Mouse (Mus musculus) stomach, postnatal 0 days (tissue): ENCODE data around the gene Plxnd1. TPM values are rescaled to one million over a fixed set of nuclear protein-coding genes. Genes with fewer than 3 reads are reported as not detected.

Experiments used
- ATAC-seq: fragments of 200-750 bp; cut with Nextera tagmentation; 2 replicates; pipeline ENCODE4 v1.8.0; 2017; ENCODE audit not compliant: low FRiP score, low TSS enrichment
- DNase-seq: peaks from one replicate; pipeline ENCODE4 v3.0.0-alpha.2; 2016; ENCODE audit warnings: low spot score
- H3K27ac ChIP-seq: fragments of 300-500 bp; sonication (generic); replicated peaks from 2 replicates; pipeline ENCODE4 v1.5.1; 2014; ENCODE audit warnings: mild to moderate bottlenecking, control low read depth
- H3K27me3 ChIP-seq: fragments of 300-500 bp; sonication (generic); 2 replicates; pipeline ENCODE4 v1.6.1; 2014; ENCODE audit warnings: low read length; ENCODE audit not compliant: control insufficient read depth, insufficient read depth
- H3K36me3 ChIP-seq: fragments of 300-500 bp; sonication (generic); 2 replicates; pipeline ENCODE4 v1.6.1; 2014; ENCODE audit warnings: low read length, mixed read lengths; ENCODE audit not compliant: control insufficient read depth, insufficient read depth
- H3K4me1 ChIP-seq: fragments of 300-500 bp; sonication (generic); replicated peaks from 2 replicates; pipeline ENCODE4 v1.6.1; 2014; ENCODE audit warnings: antibody characterized with exemption; ENCODE audit not compliant: control insufficient read depth, insufficient read depth
- H3K4me2 ChIP-seq: fragments of 300-500 bp; sonication (generic); replicated peaks from 2 replicates; pipeline ENCODE4 v1.6.1; 2014; ENCODE audit warnings: low read depth, mild to moderate bottlenecking, control low read depth, moderate library complexity
- H3K4me3 ChIP-seq: fragments of 300-500 bp; sonication (generic); 2 replicates; pipeline ENCODE4 v1.5.1; 2014; ENCODE audit warnings: low read depth, low read length, control low read depth
- H3K9ac ChIP-seq: fragments of 300-500 bp; sonication (generic); 2 replicates; pipeline ENCODE4 v1.6.1; 2014; ENCODE audit warnings: mild to moderate bottlenecking, low read length, control low read depth, mixed read lengths
- H3K9me3 ChIP-seq: fragments of 300-500 bp; sonication (generic); 2 replicates; pipeline ENCODE4 v1.6.1; 2016; ENCODE audit warnings: low read length; ENCODE audit not compliant: control insufficient read depth
- CTCF ChIP-seq: IDR thresholded peaks from 2 replicates; pipeline ENCODE4 v1.5.1; 2016; ENCODE audit warnings: antibody characterized with exemption, low read depth, mild to moderate bottlenecking, moderate library complexity
- EP300 ChIP-seq: optimal IDR thresholded peaks from 2 replicates; pipeline ENCODE3; 2016; ENCODE audit warnings: antibody characterized with exemption
- WGBS: fragments of 180-500 bp; shearing (Covaris S2); extraction: QIAGEN DNeasy Blood & Tissue Kit; methylation state at CpG from one replicate; pipeline ENCODE4 v1.1.7; 2014; 5-methylcytosine and 5-hydroxymethylcytosine counted together
- polyA plus RNA-seq: library from polyadenylated mRNA; unstranded; fragments of >200 nt; fragmentation: Nextera tagmentation; extraction: Ambion mirVana; gene quantifications from 2 replicates; pipeline ENCODE4 v1.2.1, GENCODE M21; 2015

Gene Plxnd1
- polyA plus RNA-seq, 1 experiment from 2014 or later, result 10.4 TPM

DNA sequence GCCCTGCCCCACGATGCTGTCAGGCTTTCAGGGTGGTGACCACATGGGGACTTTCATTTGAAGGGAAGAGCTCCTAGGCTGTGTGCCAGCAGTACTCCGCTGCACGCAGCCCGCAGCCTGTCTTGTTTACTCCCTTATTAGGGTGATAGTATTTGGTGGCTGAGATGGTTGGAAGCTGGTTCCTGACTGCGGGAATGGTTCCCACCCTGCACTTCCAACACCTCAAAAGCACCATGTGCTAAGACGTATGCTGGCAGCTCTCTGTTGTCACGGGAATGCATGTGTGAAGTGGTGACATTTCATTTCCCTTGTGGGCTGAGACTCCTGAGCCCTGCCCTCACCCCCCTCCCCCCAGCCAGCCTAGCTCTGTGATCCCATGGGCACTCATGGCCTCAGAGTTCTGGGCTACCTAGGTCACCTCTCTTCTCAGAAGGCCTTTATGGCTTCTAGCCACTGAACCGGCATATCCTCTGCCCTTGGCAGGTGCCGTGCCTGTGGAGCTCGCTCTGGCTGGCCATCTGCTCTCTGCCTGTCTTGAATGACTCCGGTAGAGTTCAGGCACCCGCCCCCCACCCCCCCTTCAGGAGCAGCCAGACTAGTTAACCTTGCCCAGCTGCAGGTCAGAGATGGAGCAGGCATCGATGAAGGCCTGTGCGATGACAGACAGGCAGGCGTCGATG is 37.7 kb downstream of the Plxnd1 start:
- no peak overlapping the region for H3K9ac ChIP-seq
- H3K27me3 ChIP-seq, result no peaks in the 10 kb centered on the region
- DNase-seq, result peak; percentile 42
- TF ChIP-seq EP300, result no peak
- no peak for TF ChIP-seq CTCF
- H3K4me1 ChIP-seq, result peaks cover 8% of the 10 kb centered on the region; the same call in 1 of the 2 replicates
- no peak overlapping the region for H3K4me2 ChIP-seq
- H3K9me3 ChIP-seq, result no peaks in the 10 kb centered on the region
- peak overlapping the region; percentile 82 for H3K27ac ChIP-seq
- peak; percentile 62; the same call in 1 of the 2 replicates for ATAC-seq
- 0 out of 2 replicates have a peak, but pooled peaks cover 3% of the 10 kb centered on the region for H3K36me3 ChIP-seq
- no peak overlapping the region for H3K4me3 ChIP-seq
- WGBS, result 37% methylated on average over 16 of the region's 16 CpGs

- no peak for ATAC-seq
- Histone ChIP-seq H3K4me3 (no peak overlapping the region), H3K4me2 (no peak overlapping the region), H3K27ac (peak overlapping the region; percentile 9; the same call in 1 of the 2 replicates), H3K27me3 (no peaks in the 10 kb centered on the region), H3K36me3 (0 out of 2 replicates have a peak, but pooled peaks cover 3% of the 10 kb centered on the region), H3K9me3 (no peaks in the 10 kb centered on the region), H3K4me1 (peaks cover 8% of the 10 kb centered on the region; the same call in 1 of the 2 replicates), H3K9ac (no peak overlapping the region)
- WGBS, result 53% methylated on average over 13 of the region's 13 CpGs
- TF ChIP-seq EP300 (no peak), CTCF (peak; percentile 54)
- DNase-seq, result no peak
These were observed 38.3 kb downstream of the Plxnd1 start for GRCm38 (mm10) chr6:115956418-115956921.

- Histone ChIP-seq H3K36me3 (0 out of 2 replicates have a peak, but pooled peaks cover 3% of the 10 kb centered on the region), H3K27ac (no peak overlapping the region), H3K9me3 (no peaks in the 10 kb centered on the region), H3K27me3 (no peaks in the 10 kb centered on the region), H3K4me2 (no peak overlapping the region), H3K4me1 (peaks cover 8% of the 10 kb centered on the region; the same call in 1 of the 2 replicates), H3K9ac (no peak overlapping the region), H3K4me3 (no peak overlapping the region)
- ATAC-seq (no peak), DNase-seq (no peak)
- TF ChIP-seq EP300 (no peak), CTCF (no peak)
- WGBS, result 77% methylated on average over 11 of the region's 11 CpGs
These were observed 39.1 kb downstream of the Plxnd1 start for GRCm38 (mm10) chr6:115955664-115956063.

GRCm38 (mm10) chr6:115955169-115955568 is 39.6 kb downstream of the Plxnd1 start:
- 0 out of 2 replicates have a peak, but pooled peaks cover under 1% of the 10 kb centered on the region for H3K36me3 ChIP-seq
- 84% methylated on average over 4 of the region's 4 CpGs for WGBS
- no peak overlapping the region for H3K9ac ChIP-seq
- H3K4me2 ChIP-seq, result no peak overlapping the region
- no peaks in the 10 kb centered on the region for H3K27me3 ChIP-seq
- no peak overlapping the region for H3K4me3 ChIP-seq
- DNase-seq (no peak), ATAC-seq (no peak)
- TF ChIP-seq CTCF, result no peak
- TF ChIP-seq EP300, result no peak
- peaks cover 8% of the 10 kb centered on the region; the same call in 1 of the 2 replicates for H3K4me1 ChIP-seq
- H3K27ac ChIP-seq, result no peak overlapping the region
- no peaks in the 10 kb centered on the region for H3K9me3 ChIP-seq

DNA sequence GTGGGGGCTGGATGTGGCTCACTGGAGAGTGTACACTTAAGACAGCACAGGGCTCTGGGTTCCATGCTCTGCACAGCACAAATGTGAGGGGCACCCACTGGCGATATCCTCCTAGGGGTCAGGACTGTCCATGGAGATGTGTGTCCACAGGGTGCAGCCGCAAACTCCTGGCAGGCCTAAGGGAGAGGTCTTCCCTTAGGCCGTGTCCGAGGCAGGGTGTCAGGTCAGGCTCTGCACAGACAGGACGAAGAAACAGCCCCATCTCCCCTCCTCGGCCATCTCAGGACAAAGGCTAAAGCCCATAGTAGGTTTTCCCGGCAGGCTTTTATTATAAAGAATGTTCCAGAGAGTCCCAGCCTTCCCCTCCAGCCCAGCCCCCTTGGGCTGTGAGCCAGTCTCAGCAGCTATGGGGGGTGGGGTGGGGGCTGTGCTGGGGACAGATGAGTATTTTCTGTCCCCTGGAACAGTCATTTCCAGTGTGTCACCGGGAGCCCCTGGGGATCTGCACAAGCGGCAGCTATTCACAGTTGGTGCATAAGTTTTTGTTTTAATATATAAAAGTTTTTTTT is 40.2 kb downstream of the Plxnd1 start:
- Histone ChIP-seq H3K27ac (no peak overlapping the region), H3K4me2 (no peak overlapping the region), H3K27me3 (no peaks in the 10 kb centered on the region), H3K9ac (no peak overlapping the region), H3K4me3 (no peak overlapping the region), H3K4me1 (peaks cover 7% of the 10 kb centered on the region; the same call in 1 of the 2 replicates), H3K9me3 (no peaks in the 10 kb centered on the region), H3K36me3 (no peaks in the 10 kb centered on the region)
- no peak for TF ChIP-seq CTCF
- ATAC-seq (no peak), DNase-seq (no peak)
- whole genome bisulfite sequencing, result 69% methylated on average over 9 of the region's 9 CpGs

- no peaks in the 10 kb centered on the region for H3K36me3 ChIP-seq
- H3K4me2 ChIP-seq, result no peak overlapping the region
- no peak overlapping the region for H3K9ac ChIP-seq
- H3K27me3 ChIP-seq, result no peaks in the 10 kb centered on the region
- peaks cover 4% of the 10 kb centered on the region; the same call in 1 of the 2 replicates for H3K4me1 ChIP-seq
- H3K27ac ChIP-seq, result no peak overlapping the region
- no peaks in the 10 kb centered on the region for H3K9me3 ChIP-seq
- WGBS, result 27% methylated on average over 6 of the region's 6 CpGs
- ATAC-seq (0 out of 2 replicates have a peak, but pooled peaks have one; percentile 22), DNase-seq (peak; percentile 57)
- TF ChIP-seq EP300 (no peak), CTCF (no peak)
- H3K4me3 ChIP-seq, result no peak overlapping the region
These were observed 48.4 kb downstream of the Plxnd1 start for GRCm38 (mm10) chr6:115946389-115946788.
